Mouse (Mus musculus): ENCODE data around the gene Zfp787. TPM values are rescaled to one million over a fixed set of nuclear protein-coding genes. Genes with fewer than 3 reads are reported as not detected.
"Not testable (repeated sequence)": the region's sequence is repeated elsewhere in the genome, so short reads cannot be mapped to it uniquely, and the experiment has no call there.

Gene Zfp787
- total RNA-seq, 1 experiment from 2014 or later: 29.9 TPM

DNA sequence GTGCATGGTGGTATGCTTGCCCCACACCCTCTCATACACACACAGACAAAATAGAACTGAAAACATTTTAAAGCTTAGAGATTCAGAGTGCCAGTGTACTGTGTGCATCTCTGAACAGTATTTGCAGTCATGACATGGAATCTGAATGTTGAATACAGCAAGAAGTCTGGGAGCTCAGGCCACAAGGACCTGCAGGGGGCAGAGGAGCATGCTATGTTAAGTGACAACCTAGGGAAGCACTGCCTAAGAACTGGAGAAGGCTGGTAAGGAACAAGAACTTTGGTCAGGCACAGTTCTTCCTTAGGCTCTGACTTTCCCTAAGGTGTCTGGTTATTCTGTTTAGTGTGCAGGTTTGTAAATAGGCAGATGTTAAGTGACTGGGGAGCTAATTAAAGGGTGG lies 19.3 kb downstream of the Zfp787 start:
- ATAC-seq (ENCODE audit: extremely low read depth, insufficient number of reproducible peaks, low FRiP score, poor library complexity, severe bottlenecking): no peak

DNA sequence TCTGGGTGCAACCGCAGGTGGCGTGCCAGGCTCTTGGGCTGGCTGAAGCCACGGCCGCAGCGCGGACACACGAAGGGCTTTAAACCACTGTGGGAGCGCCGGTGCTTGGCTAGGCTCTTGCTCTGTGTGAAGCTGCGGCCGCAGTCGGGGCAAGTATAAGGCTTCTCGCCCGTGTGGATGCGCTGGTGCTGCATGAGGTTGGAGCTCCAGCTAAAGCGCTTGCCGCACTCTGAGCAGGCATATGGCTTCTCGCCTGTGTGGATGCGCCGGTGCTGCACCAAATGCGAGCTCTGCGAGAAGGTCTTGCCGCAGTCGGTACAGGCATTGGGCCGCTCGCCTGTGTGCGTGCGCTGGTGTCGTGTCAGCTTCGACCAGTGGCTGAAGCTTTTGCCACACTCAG lies 23.2 kb downstream of the Zfp787 start:
- ATAC-seq (ENCODE audit: extremely low read depth, insufficient number of reproducible peaks, low FRiP score, poor library complexity, severe bottlenecking): no peak

DNA sequence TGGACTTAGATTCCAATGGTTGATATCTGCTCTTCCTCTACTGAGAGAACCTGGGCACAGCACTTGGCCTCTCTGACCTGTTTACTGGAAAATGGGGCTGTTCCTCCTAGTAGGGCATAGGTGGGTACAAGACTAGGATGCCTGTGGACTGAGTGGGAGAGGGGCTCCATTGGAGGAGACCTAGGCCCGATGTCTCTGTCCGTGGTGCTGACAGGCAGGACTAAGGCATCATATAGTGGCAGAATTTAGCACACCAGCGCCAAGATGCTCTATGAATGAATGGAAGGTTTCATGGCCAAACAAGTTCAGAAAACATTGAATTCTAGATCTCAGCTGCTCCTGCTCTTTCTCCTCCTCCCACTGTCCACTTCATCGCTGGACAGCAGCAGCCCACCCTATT lies 25.5 kb downstream of the Zfp787 start:
- ATAC-seq (ENCODE audit: extremely low read depth, insufficient number of reproducible peaks, low FRiP score, poor library complexity, severe bottlenecking): no peak

DNA sequence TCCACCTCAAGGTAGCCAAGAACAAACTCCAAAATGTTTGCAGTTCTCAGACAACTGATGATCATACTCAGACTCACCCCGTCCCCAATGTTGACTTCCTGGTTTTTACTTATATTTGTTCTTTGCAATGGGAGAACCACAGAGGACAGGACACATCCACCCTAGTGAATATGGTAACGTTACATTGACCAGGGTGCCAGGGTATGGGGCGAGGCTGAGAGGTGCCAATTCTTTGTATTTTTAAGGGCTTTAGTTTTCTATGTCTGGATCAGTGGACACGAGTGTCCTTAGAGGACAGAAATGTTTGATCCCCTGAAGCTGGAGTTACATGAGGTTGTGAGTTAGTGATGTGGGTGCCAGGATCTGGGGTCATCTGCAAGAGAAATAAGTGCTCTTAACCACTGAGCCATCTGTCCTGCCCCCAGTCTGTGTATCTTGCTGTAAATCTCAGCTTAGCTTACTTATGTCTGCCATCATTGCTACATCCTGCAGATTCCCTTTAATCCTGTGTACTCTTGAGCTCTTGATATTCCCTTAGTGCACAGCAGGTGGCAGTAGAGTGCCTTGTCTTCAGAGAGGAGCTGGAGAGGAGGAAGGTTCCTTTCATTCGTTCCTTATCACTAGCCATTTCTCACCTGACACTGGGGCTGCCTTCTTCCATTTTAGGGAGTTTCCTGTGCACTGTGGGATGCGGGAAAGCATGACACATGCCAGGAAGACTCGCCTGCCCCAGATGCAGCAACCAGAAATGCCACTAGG lies 28.9 kb downstream of the Zfp787 start:
- ATAC-seq (ENCODE audit: extremely low read depth, insufficient number of reproducible peaks, low FRiP score, poor library complexity, severe bottlenecking): peak; percentile 80

DNA sequence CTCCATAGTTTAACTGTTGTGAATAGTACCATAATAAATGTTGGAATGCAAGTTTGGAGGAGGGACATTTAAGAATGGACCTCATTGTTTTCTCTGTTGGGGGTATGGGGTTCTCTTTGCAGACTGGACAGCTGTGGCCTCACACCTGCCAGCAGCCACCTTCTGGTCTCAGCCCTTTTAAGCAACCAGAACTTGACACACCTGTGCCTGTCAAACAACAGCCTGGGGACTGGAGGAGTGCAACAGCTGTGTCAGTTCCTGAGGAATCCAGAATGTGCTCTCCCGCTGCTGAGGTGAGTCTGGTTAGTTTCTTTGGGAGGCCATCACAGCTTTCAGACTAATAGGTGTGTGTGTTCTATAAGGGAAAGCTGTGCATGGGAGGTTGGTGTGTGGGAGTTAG lies 34.7 kb downstream of the Zfp787 start:
- not testable (repeated sequence) for ATAC-seq (ENCODE audit: extremely low read depth, insufficient number of reproducible peaks, low FRiP score, poor library complexity, severe bottlenecking)

DNA sequence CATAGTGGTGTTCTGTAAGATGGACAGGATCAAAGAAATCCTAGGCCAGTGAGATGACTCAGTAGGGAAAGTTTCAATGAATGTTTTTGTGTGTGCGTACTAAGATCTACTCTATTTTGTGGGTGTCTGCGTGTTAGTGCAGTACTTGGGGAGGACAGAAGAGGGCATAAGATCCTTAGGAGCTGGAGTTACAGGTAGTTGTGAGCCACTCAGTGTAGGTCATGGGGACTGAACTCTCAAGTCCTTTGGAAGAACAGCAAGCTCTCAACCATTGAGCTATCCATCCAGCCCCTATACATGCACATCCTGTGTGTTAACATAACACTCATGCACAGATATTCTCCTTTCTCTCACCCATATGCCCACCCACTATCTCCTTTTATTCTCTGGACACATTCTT lies 35.7 kb downstream of the Zfp787 start:
- not testable (repeated sequence) for ATAC-seq (ENCODE audit: extremely low read depth, insufficient number of reproducible peaks, low FRiP score, poor library complexity, severe bottlenecking)

DNA sequence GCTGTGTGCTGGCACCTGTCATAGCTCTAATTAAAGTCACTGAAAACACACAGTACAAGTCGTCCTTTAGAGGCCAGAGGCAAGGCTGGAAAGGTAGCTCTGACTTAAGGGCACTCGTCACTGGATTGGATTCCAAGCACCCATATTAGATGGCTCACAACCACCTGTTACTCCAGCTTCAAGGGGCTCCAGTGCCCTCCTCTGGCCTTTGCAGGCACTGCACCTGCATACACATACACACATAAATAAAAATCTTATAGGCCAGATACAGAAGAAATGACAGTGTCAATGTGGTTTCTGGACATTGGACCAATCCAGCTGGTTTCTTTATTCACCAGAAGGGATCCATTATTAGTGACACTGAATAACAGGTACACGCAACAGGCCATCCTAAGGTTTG lies 36.3 kb downstream of the Zfp787 start:
- no peak for ATAC-seq (ENCODE audit: extremely low read depth, insufficient number of reproducible peaks, low FRiP score, poor library complexity, severe bottlenecking)

Other genes with a start within 250 kb of the Zfp787 start
- gene Vmn1r65, start 145.0 kb downstream of the Zfp787 start, total RNA-seq (2017): not detected in 2 replicates
- gene Nlrp4c, start 110.8 kb downstream of the Zfp787 start, total RNA-seq (2017): not detected in 2 replicates
- gene Zfp444, start 16.2 kb upstream of the Zfp787 start, total RNA-seq (2017): 22.6 and 32.4 TPM in 2 replicates
- gene Galp, start 41.1 kb upstream of the Zfp787 start, total RNA-seq (2017): not detected in 2 replicates
- not detected in 2 replicates for gene Zscan5b, start 66.3 kb upstream of the Zfp787 start, total RNA-seq (2017)
- gene Epp13, start 96.7 kb upstream of the Zfp787 start, total RNA-seq (2017): not detected in 2 replicates
- 5.5 and 5.8 TPM in 2 replicates for gene Zfp667, start 130.6 kb upstream of the Zfp787 start, total RNA-seq (2017)
- gene Zfp583, start 175.3 kb upstream of the Zfp787 start, total RNA-seq (2017): 0.86 and 1.7 TPM in 2 replicates
- 0.47 and 0.74 TPM in 2 replicates for gene Gm3854, start 187.8 kb upstream of the Zfp787 start, total RNA-seq (2017)
- gene Zfp78, start 207.3 kb upstream of the Zfp787 start, total RNA-seq (2017): 2.6 and 3.1 TPM in 2 replicates
- 3.1 and 6.5 TPM in 2 replicates for gene Zfp28, start 227.3 kb upstream of the Zfp787 start, total RNA-seq (2017)
- gene Smim17, start 242.7 kb upstream of the Zfp787 start, total RNA-seq (2017): not detected in 2 replicates

Data from neutrophil, adult 5-6 weeks (primary cell).